In the genomic region with DNA sequence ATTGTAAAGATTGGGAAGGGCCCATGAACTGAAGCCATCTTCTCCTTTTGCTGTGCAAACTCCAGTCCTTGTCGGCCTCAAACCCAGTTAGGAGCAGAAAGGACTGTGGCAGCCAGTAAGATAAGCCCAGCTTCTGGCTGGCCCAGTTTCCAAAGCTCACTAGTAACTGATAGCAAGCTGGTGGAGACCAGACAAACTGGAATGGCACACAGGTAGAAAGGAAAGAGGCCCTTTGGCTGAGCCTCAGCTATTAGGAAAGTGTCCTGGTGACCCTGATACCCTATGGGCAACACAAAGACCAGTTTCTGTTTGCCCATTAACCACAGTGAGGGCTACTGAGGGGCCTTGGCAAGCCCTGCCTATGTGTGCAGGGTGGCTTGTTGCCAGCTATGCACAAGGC, we compare ENCODE assay signal across 27 mouse cellular contexts. TPM values are rescaled to one million over a fixed set of nuclear protein-coding genes. Genes with fewer than 3 reads are reported as not detected.
DNase-seq lines count a peak whose midpoint lies in the region; ATAC-seq and TF ChIP-seq lines count a peak whose summit lies in the region.
"Had no signal": no experiment of that assay in that cellular context is flagged by ENCODE, and none has a peak within 500 bp of the region (broad histone marks: within the 10 kb centered on the region; RNA-seq: fewer than 3 reads in every experiment).

No protein-coding gene starts in this region.

- no peaks in the 10 kb centered on the region for H3K9me3 ChIP-seq in heart, postnatal 0 days (replicated peaks; ENCODE audit: control insufficient read depth, low read length)
- H3K9me3 ChIP-seq in heart, embryonic 11.5 days (replicated peaks; ENCODE audit: control insufficient read depth, low read length), result no peaks in the 10 kb centered on the region
- no peaks in the 10 kb centered on the region for H3K9me3 ChIP-seq in liver, postnatal 0 days (ENCODE audit: low read length)
- H3K9me3 ChIP-seq in liver, embryonic 12.5 days (replicated peaks), result no peaks in the 10 kb centered on the region
- H3K9me3 ChIP-seq: embryonic facial prominence, embryonic 12.5 days; forebrain, embryonic 12.5 days; hindbrain, embryonic 10.5 days; limb, embryonic 10.5 days; midbrain, embryonic 10.5 days had no signal

- 22% methylated on average over 1 of the region's 1 CpGs for WGBS in heart, postnatal 0 days
- 57% methylated on average over 1 of the region's 1 CpGs for WGBS in heart, embryonic 11.5 days (ENCODE audit: insufficient replicate concordance)
- 69% methylated on average over 1 of the region's 1 CpGs for WGBS in liver, postnatal 0 days (ENCODE audit: insufficient replicate concordance)
- 51% methylated on average over 1 of the region's 1 CpGs for WGBS in liver, embryonic 12.5 days (ENCODE audit: insufficient replicate concordance)

- no peak overlapping the region for H3K4me2 ChIP-seq in heart, postnatal 0 days (ENCODE audit: low read depth, low read length)
- H3K4me2 ChIP-seq in heart, embryonic 11.5 days, result no peak overlapping the region
- H3K4me2 ChIP-seq in liver, postnatal 0 days (ENCODE audit: low read depth, low read length), result no peak overlapping the region
- no peak overlapping the region for H3K4me2 ChIP-seq in liver, embryonic 12.5 days
- H3K4me2 ChIP-seq: embryonic facial prominence, embryonic 12.5 days; forebrain, embryonic 12.5 days had no signal

- no peak for TF ChIP-seq EP300 in heart, postnatal 0 days (IDR thresholded peaks at IDR 0.05; ENCODE audit: low read depth)
- no peak for TF ChIP-seq EP300 in liver, postnatal 0 days (IDR thresholded peaks at IDR 0.05; ENCODE audit: low read depth)

- H3K27ac ChIP-seq in heart, postnatal 0 days (ENCODE audit: low read depth), result peak overlapping the region; percentile 73
- H3K27ac ChIP-seq in heart, embryonic 11.5 days (ENCODE audit: low read depth, low read length), result no peak overlapping the region
- H3K27ac ChIP-seq in liver, postnatal 0 days (ENCODE audit: low read depth), result no peak overlapping the region
- H3K27ac ChIP-seq in liver, embryonic 12.5 days, result no peak overlapping the region
- H3K27ac ChIP-seq: embryonic facial prominence, embryonic 12.5 days; forebrain, embryonic 12.5 days; heart, adult 2 months; hindbrain, embryonic 10.5 days; limb, embryonic 10.5 days; macrophage; midbrain, embryonic 10.5 days had no signal

- H3K27me3 ChIP-seq in heart, postnatal 0 days (ENCODE audit: control insufficient read depth, insufficient read depth, low read length), result no peaks in the 10 kb centered on the region
- no peaks in the 10 kb centered on the region for H3K27me3 ChIP-seq in heart, embryonic 11.5 days (ENCODE audit: control insufficient read depth, insufficient read depth, low read length)
- H3K27me3 ChIP-seq in liver, postnatal 0 days (ENCODE audit: insufficient read depth, low read length), result no peaks in the 10 kb centered on the region
- no peaks in the 10 kb centered on the region for H3K27me3 ChIP-seq in liver, embryonic 12.5 days (replicated peaks)
- H3K27me3 ChIP-seq: embryonic facial prominence, embryonic 12.5 days; forebrain, embryonic 12.5 days had no signal

- H3K4me3 ChIP-seq in heart, postnatal 0 days (ENCODE audit: low read depth, low read length), result no peak overlapping the region
- no peak overlapping the region for H3K4me3 ChIP-seq in heart, embryonic 11.5 days (ENCODE audit: low read depth, low read length)
- H3K4me3 ChIP-seq in liver, postnatal 0 days (ENCODE audit: low read depth, low read length), result no peak overlapping the region
- H3K4me3 ChIP-seq in liver, embryonic 12.5 days, result no peak overlapping the region
- H3K4me3 ChIP-seq: embryonic facial prominence, embryonic 12.5 days; forebrain, embryonic 12.5 days; heart, adult 2 months; hindbrain, embryonic 10.5 days; limb, embryonic 10.5 days; midbrain, embryonic 10.5 days had no signal

- peaks cover 4% of the 10 kb centered on the region; the same call in 1 of the 2 replicates for H3K36me3 ChIP-seq in heart, postnatal 0 days (replicated peaks; ENCODE audit: control insufficient read depth, insufficient read depth, low read length)
- H3K36me3 ChIP-seq in heart, embryonic 11.5 days (ENCODE audit: control insufficient read depth, insufficient read depth, low read length), result peaks cover 4% of the 10 kb centered on the region; the same call in 1 of the 2 replicates
- peaks cover 3% of the 10 kb centered on the region; the same call in 1 of the 2 replicates for H3K36me3 ChIP-seq in liver, postnatal 0 days (replicated peaks; ENCODE audit: insufficient read depth, low read length)
- H3K36me3 ChIP-seq in liver, embryonic 12.5 days, result peaks cover 38% of the 10 kb centered on the region
- H3K36me3 ChIP-seq: embryonic facial prominence, embryonic 12.5 days had no signal

- TF ChIP-seq CTCF in heart, postnatal 0 days (IDR thresholded peaks at IDR 0.05; ENCODE audit: low read depth), result no peak
- TF ChIP-seq CTCF in liver, postnatal 0 days (IDR thresholded peaks at IDR 0.05; ENCODE audit: low read depth), result no peak

- H3K9ac ChIP-seq in heart, postnatal 0 days (replicated peaks; ENCODE audit: low read depth, low read length), result no peak overlapping the region
- no peak overlapping the region for H3K9ac ChIP-seq in heart, embryonic 11.5 days (ENCODE audit: low read depth, low read length)
- H3K9ac ChIP-seq in liver, postnatal 0 days (replicated peaks), result no peak overlapping the region
- no peak overlapping the region for H3K9ac ChIP-seq in liver, embryonic 12.5 days
- H3K9ac ChIP-seq: embryonic facial prominence, embryonic 12.5 days; forebrain, embryonic 12.5 days had no signal

- peaks cover 16% of the 10 kb centered on the region for H3K4me1 ChIP-seq in heart, postnatal 0 days (ENCODE audit: control insufficient read depth, insufficient read depth)
- H3K4me1 ChIP-seq in heart, embryonic 11.5 days (ENCODE audit: control insufficient read depth, insufficient read depth, low read length), result no peaks in the 10 kb centered on the region
- H3K4me1 ChIP-seq in liver, postnatal 0 days (ENCODE audit: insufficient read depth), result peaks cover 21% of the 10 kb centered on the region
- peaks cover 58% of the 10 kb centered on the region for H3K4me1 ChIP-seq in liver, embryonic 12.5 days
- H3K4me1 ChIP-seq: embryonic facial prominence, embryonic 12.5 days; forebrain, embryonic 12.5 days; hindbrain, embryonic 10.5 days; limb, embryonic 10.5 days; midbrain, embryonic 10.5 days had no signal

- ATAC-seq in heart, postnatal 0 days (ENCODE audit: insufficient read depth, low read depth), result peak; percentile 39; the same call in 1 of the 2 replicates
- ATAC-seq in heart, embryonic 11.5 days (replicated peaks; ENCODE audit: insufficient number of reproducible peaks, low FRiP score, low TSS enrichment), result no peak
- peak; percentile 28 for ATAC-seq in liver, postnatal 0 days
- no peak for ATAC-seq in liver, embryonic 12.5 days

- peak; percentile 44 for DNase-seq in adrenal gland, postnatal 10 days
- DNase-seq in adrenal gland, adult 8-10 months, result no peak
- DNase-seq in heart, postnatal 0 days (ENCODE audit: low spot score), result no peak
- DNase-seq in liver, postnatal 0 days, result no peak
- DNase-seq in brain, adult 2 months (ENCODE audit: low read depth, low spot score), result peak; percentile 38
- no peak for DNase-seq in right cerebral cortex, adult 18-20 months
- DNase-seq: cerebellum, adult 2 months; cerebellum, postnatal 25 days; gastrocnemius, postnatal 25 days; kidney, adult 18-20 months; kidney, postnatal 4 days; layer of hippocampus, adult 9-11 months; liver; lung, adult 2 months; right cerebral cortex, postnatal 25 days; spleen, adult 18-20 months; thymus, postnatal 25 days had no signal

RNA-seq across cellular contexts. Expression of gene Myl3, which starts 38.8 kb away (rescaled TPM):
- total RNA-seq in adrenal gland, postnatal 10 days (2021), result 10 to 100 TPM; 10.6 to 78.0 TPM
- total RNA-seq in adrenal gland, adult 8-10 months (2022), result under 1 TPM in 2 of 4 experiments, not detected in 2; 0.26 to 0.40 TPM
- 7,206 and 8,752 TPM in 2 replicates for total RNA-seq in heart, postnatal 0 days (2014; rRNA removed; ENCODE audit: low replicate concordance)
- 7,883 and 7,975 TPM in 2 replicates for polyA plus RNA-seq in heart, postnatal 0 days (2015; fragmentation: Nextera tagmentation; extraction: Ambion mirVana)
- polyA plus RNA-seq in heart, embryonic 11.5 days (2014; fragmentation: Nextera tagmentation; extraction: Ambion mirVana), result 3,236 and 3,494 TPM in 2 replicates
- polyA plus RNA-seq in liver, postnatal 0 days (2015; fragmentation: Nextera tagmentation; extraction: Ambion mirVana), result 0.52 and 2.0 TPM in 2 replicates
- polyA plus RNA-seq in liver, embryonic 12.5 days (2016; fragmentation: Nextera tagmentation; extraction: Ambion mirVana), result 0.48 and 1.6 TPM in 2 replicates
- total RNA-seq: neutrophil, adult 5-6 weeks had no signal
- polyA plus RNA-seq: hindbrain, embryonic 10.5 days; macrophage had no signal

RNA-seq across cellular contexts. Expression of gene Pth1r, which starts 44.1 kb away (rescaled TPM):
- total RNA-seq in adrenal gland, postnatal 10 days (2021), result 10 to 100 TPM; 13.4 to 13.9 TPM
- total RNA-seq in adrenal gland, adult 8-10 months (2022), result 10 to 100 TPM in 1 of 4 experiments, 1 to 10 TPM in 3; 7.2 to 12.3 (median 9.3) TPM
- total RNA-seq in heart, postnatal 0 days (2014; rRNA removed; ENCODE audit: low replicate concordance), result 34.2 and 41.8 TPM in 2 replicates
- 11.4 and 12.0 TPM in 2 replicates for polyA plus RNA-seq in heart, postnatal 0 days (2015; fragmentation: Nextera tagmentation; extraction: Ambion mirVana)
- polyA plus RNA-seq in heart, embryonic 11.5 days (2014; fragmentation: Nextera tagmentation; extraction: Ambion mirVana), result 24.3 and 27.8 TPM in 2 replicates
- polyA plus RNA-seq in liver, postnatal 0 days (2015; fragmentation: Nextera tagmentation; extraction: Ambion mirVana), result 5.2 and 5.3 TPM in 2 replicates
- 7.8 and 9.1 TPM in 2 replicates for polyA plus RNA-seq in liver, embryonic 12.5 days (2016; fragmentation: Nextera tagmentation; extraction: Ambion mirVana)
- total RNA-seq: neutrophil, adult 5-6 weeks had no signal

RNA-seq across cellular contexts. Expression of gene Ccdc12, which starts 46.5 kb away (rescaled TPM):
- 10 to 100 TPM; 64.3 to 66.0 TPM for total RNA-seq in adrenal gland, postnatal 10 days (2021)
- total RNA-seq in adrenal gland, adult 8-10 months (2022), result 10 to 100 TPM; 62.7 to 77.9 (median 68.5) TPM
- 52.9 and 95.9 TPM in 2 replicates for total RNA-seq in heart, postnatal 0 days (2014; rRNA removed; ENCODE audit: low replicate concordance)
- 134 and 143 TPM in 2 replicates for polyA plus RNA-seq in heart, postnatal 0 days (2015; fragmentation: Nextera tagmentation; extraction: Ambion mirVana)
- 135 and 149 TPM in 2 replicates for polyA plus RNA-seq in heart, embryonic 11.5 days (2014; fragmentation: Nextera tagmentation; extraction: Ambion mirVana)
- polyA plus RNA-seq in liver, postnatal 0 days (2015; fragmentation: Nextera tagmentation; extraction: Ambion mirVana), result 69.3 and 71.1 TPM in 2 replicates
- polyA plus RNA-seq in liver, embryonic 12.5 days (2016; fragmentation: Nextera tagmentation; extraction: Ambion mirVana), result 103 and 105 TPM in 2 replicates

RNA-seq across cellular contexts. Expression of gene Nbeal2, which starts 48.9 kb away (rescaled TPM):
- total RNA-seq in adrenal gland, postnatal 10 days (2021), result 10 to 100 TPM in 1 of 2 experiments, 1 to 10 TPM in 1; 8.2 to 12.0 TPM
- 10 to 100 TPM in 2 of 4 experiments, 1 to 10 TPM in 2; 7.7 to 18.1 (median 13.1) TPM for total RNA-seq in adrenal gland, adult 8-10 months (2022)
- 11.5 and 12.9 TPM in 2 replicates for total RNA-seq in heart, postnatal 0 days (2014; rRNA removed; ENCODE audit: low replicate concordance)
- 1.2 and 1.6 TPM in 2 replicates for polyA plus RNA-seq in heart, postnatal 0 days (2015; fragmentation: Nextera tagmentation; extraction: Ambion mirVana)
- 1.4 and 1.6 TPM in 2 replicates for polyA plus RNA-seq in heart, embryonic 11.5 days (2014; fragmentation: Nextera tagmentation; extraction: Ambion mirVana)
- 1.5 and 2.0 TPM in 2 replicates for polyA plus RNA-seq in liver, postnatal 0 days (2015; fragmentation: Nextera tagmentation; extraction: Ambion mirVana)
- 4.7 and 4.9 TPM in 2 replicates for polyA plus RNA-seq in liver, embryonic 12.5 days (2016; fragmentation: Nextera tagmentation; extraction: Ambion mirVana)

Comparison
In these comparisons a context has a peak if more than half of its experiments do, and no peak if none do; other contexts are left out.
1. DNase-seq: peak in adrenal gland, postnatal 10 days (single experiment) and brain, adult 2 months (single experiment); none in adrenal gland, adult 8-10 months (single experiment), heart, postnatal 0 days (single experiment), liver, postnatal 0 days (single experiment) and right cerebral cortex, adult 18-20 months (single experiment).
2. ATAC-seq: peak in heart, postnatal 0 days (single experiment) and liver, postnatal 0 days (single experiment); none in heart, embryonic 11.5 days (single experiment) and liver, embryonic 12.5 days (single experiment).
3. RNA of gene Myl3, which starts 38.8 kb away (polyA plus RNA-seq): 7,883 to 7,975 TPM in heart, postnatal 0 days and 3,236 to 3,494 TPM in heart, embryonic 11.5 days; 0.52 to 2.0 TPM in liver, postnatal 0 days and 0.48 to 1.6 TPM in liver, embryonic 12.5 days; every median in the first group is over 1,000 times any median in the second.